Comparison of ENCODE assay signal across 10 mouse cellular contexts in genomic region chr9:115942989-115943388, GRCm38 (mm10). TPM values are rescaled to one million over a fixed set of nuclear protein-coding genes. Genes with fewer than 3 reads are reported as not detected.
A peak's percentile ranks its signal among the peaks of the same experiment; 100 is the strongest.
DNase-seq lines count a peak whose midpoint lies in the region; ATAC-seq and TF ChIP-seq lines count a peak whose summit lies in the region.
"Had no signal": no experiment of that assay in that cellular context is flagged by ENCODE, and none has a peak within 500 bp of the region (broad histone marks: within the 10 kb centered on the region; RNA-seq: fewer than 3 reads in every experiment).

No protein-coding gene starts in this region.

- H3K27ac ChIP-seq in embryonic facial prominence, embryonic 14.5 days (replicated peaks; ENCODE audit: low read depth, low read length), result no peak overlapping the region
- no peak overlapping the region for H3K27ac ChIP-seq in neural tube, embryonic 11.5 days (ENCODE audit: low read depth, low read length)
- no peak overlapping the region for H3K27ac ChIP-seq in liver, embryonic 12.5 days
- no peak overlapping the region for H3K27ac ChIP-seq in kidney, adult 2 months (ENCODE audit: insufficient read depth, low read depth, low read length)
- H3K27ac ChIP-seq: heart, embryonic 13.5 days; stomach, postnatal 0 days had no signal

- DNase-seq in brain, embryonic 18.5 days (ENCODE audit: low read depth, low spot score), result peak; percentile 26
- peak; percentile 31 for DNase-seq in embryonic facial prominence, embryonic 14.5 days (ENCODE audit: low spot score)
- peak; percentile 47 to 50 for DNase-seq in layer of hippocampus, postnatal 14 days (ENCODE audit: low spot score in 2 of 2)
- DNase-seq in neural tube, embryonic 11.5 days (ENCODE audit: low spot score), result peak; percentile 15
- no peak for DNase-seq in kidney, adult 2 months
- DNase-seq in testis, postnatal 14 days (ENCODE audit: low spot score), result no peak
- no peak for DNase-seq in Muller cell, postnatal 12 days (ENCODE audit: inconsistent ontology term)

- H3K4me1 ChIP-seq in embryonic facial prominence, embryonic 14.5 days (ENCODE audit: control insufficient read depth, insufficient read depth, low read length), result peaks cover 9% of the 10 kb centered on the region; the same call in 1 of the 2 replicates
- peaks cover 9% of the 10 kb centered on the region for H3K4me1 ChIP-seq in neural tube, embryonic 11.5 days (ENCODE audit: control insufficient read depth, insufficient read depth, low read length)
- H3K4me1 ChIP-seq in liver, embryonic 12.5 days, result no peaks in the 10 kb centered on the region
- no peaks in the 10 kb centered on the region for H3K4me1 ChIP-seq in kidney, adult 2 months (ENCODE audit: control insufficient read depth, insufficient read depth, low read length)

- no peak for TF ChIP-seq CTCF in kidney, adult 2 months (conservative IDR thresholded peaks at IDR 0.05; ENCODE audit: insufficient read depth, insufficient read length, low read depth, low read length)

- no peak for TF ChIP-seq POLR2A in kidney, adult 2 months (IDR thresholded peaks at IDR 0.05; ENCODE audit: low read depth, low read length)

- no peak overlapping the region for H3K9ac ChIP-seq in embryonic facial prominence, embryonic 14.5 days (ENCODE audit: low read depth, low read length)
- no peak overlapping the region for H3K9ac ChIP-seq in neural tube, embryonic 11.5 days (ENCODE audit: low read length)
- no peak overlapping the region for H3K9ac ChIP-seq in liver, embryonic 12.5 days
- H3K9ac ChIP-seq: heart, embryonic 13.5 days had no signal

- no peaks in the 10 kb centered on the region for H3K36me3 ChIP-seq in embryonic facial prominence, embryonic 14.5 days (ENCODE audit: control insufficient read depth, insufficient read depth, low read length)
- H3K36me3 ChIP-seq in neural tube, embryonic 11.5 days (ENCODE audit: control insufficient read depth, insufficient read depth, low read length), result no peaks in the 10 kb centered on the region
- no peaks in the 10 kb centered on the region for H3K36me3 ChIP-seq in liver, embryonic 12.5 days
- no peaks in the 10 kb centered on the region for H3K36me3 ChIP-seq in kidney, adult 2 months (ENCODE audit: control insufficient read depth, insufficient read depth, low read length)
- H3K36me3 ChIP-seq: heart, embryonic 13.5 days had no signal

- H3K27me3 ChIP-seq in embryonic facial prominence, embryonic 14.5 days (replicated peaks; ENCODE audit: control insufficient read depth, insufficient read depth, low read length), result no peaks in the 10 kb centered on the region
- H3K27me3 ChIP-seq in neural tube, embryonic 11.5 days (ENCODE audit: control insufficient read depth, insufficient read depth, low read length), result no peaks in the 10 kb centered on the region
- no peaks in the 10 kb centered on the region for H3K27me3 ChIP-seq in liver, embryonic 12.5 days (replicated peaks)
- H3K27me3 ChIP-seq in kidney, adult 2 months (replicated peaks; ENCODE audit: control insufficient read depth, insufficient read depth, low read length), result no peaks in the 10 kb centered on the region
- H3K27me3 ChIP-seq: heart, embryonic 13.5 days had no signal

- 33% methylated on average over 7 of the region's 7 CpGs for WGBS in embryonic facial prominence, embryonic 14.5 days
- 23% methylated on average over 7 of the region's 7 CpGs for WGBS in neural tube, embryonic 11.5 days
- 27% methylated on average over 7 of the region's 7 CpGs for WGBS in liver, embryonic 12.5 days (ENCODE audit: insufficient replicate concordance)
- WGBS in kidney, adult 2 months, result 47% methylated on average over 7 of the region's 7 CpGs

- H3K4me3 ChIP-seq in embryonic facial prominence, embryonic 14.5 days (ENCODE audit: low read depth, low read length), result no peak overlapping the region
- H3K4me3 ChIP-seq in neural tube, embryonic 11.5 days (ENCODE audit: low read depth, low read length), result no peak overlapping the region
- H3K4me3 ChIP-seq in liver, embryonic 12.5 days, result no peak overlapping the region
- no peak overlapping the region for H3K4me3 ChIP-seq in kidney, adult 2 months (ENCODE audit: insufficient read depth, low read depth, low read length)
- H3K4me3 ChIP-seq: heart, embryonic 13.5 days had no signal

- H3K9me3 ChIP-seq in embryonic facial prominence, embryonic 14.5 days (ENCODE audit: control insufficient read depth, low read length), result no peaks in the 10 kb centered on the region
- no peaks in the 10 kb centered on the region for H3K9me3 ChIP-seq in neural tube, embryonic 11.5 days (ENCODE audit: control insufficient read depth, low read length)
- H3K9me3 ChIP-seq in liver, embryonic 12.5 days (replicated peaks), result no peaks in the 10 kb centered on the region; the same call in 1 of the 2 replicates
- H3K9me3 ChIP-seq: heart, embryonic 13.5 days had no signal

- no peak overlapping the region for H3K4me2 ChIP-seq in embryonic facial prominence, embryonic 14.5 days (ENCODE audit: low read depth, low read length)
- H3K4me2 ChIP-seq in neural tube, embryonic 11.5 days (ENCODE audit: low read depth), result no peak overlapping the region
- no peak overlapping the region for H3K4me2 ChIP-seq in liver, embryonic 12.5 days
- H3K4me2 ChIP-seq: heart, embryonic 13.5 days had no signal

- ATAC-seq in embryonic facial prominence, embryonic 14.5 days (ENCODE audit: low read depth), result no peak
- 0 out of 2 replicates have a peak, but pooled peaks have one; percentile 24 for ATAC-seq in neural tube, embryonic 11.5 days (ENCODE audit: insufficient read depth, low FRiP score, low TSS enrichment)
- ATAC-seq in liver, embryonic 12.5 days, result no peak

RNA-seq across cellular contexts. Expression of gene Gadl1, which starts 33.7 kb away (rescaled TPM):
- 1.8 and 2.5 TPM in 2 replicates for polyA plus RNA-seq in embryonic facial prominence, embryonic 14.5 days (2014; fragmentation: Nextera tagmentation; extraction: Ambion mirVana)
- total RNA-seq in layer of hippocampus, postnatal 14 days (2021), result under 1 TPM; 0.09 to 0.41 TPM
- 0.32 and 0.59 TPM in 2 replicates for polyA plus RNA-seq in neural tube, embryonic 11.5 days (2014; fragmentation: Nextera tagmentation; extraction: Ambion mirVana)
- 0.25 and 0.38 TPM in 2 replicates for polyA plus RNA-seq in liver, embryonic 12.5 days (2016; fragmentation: Nextera tagmentation; extraction: Ambion mirVana)
- polyA plus RNA-seq in kidney, adult 2 months (2012; rRNA removed), result not detected in 2 replicates

Comparison
In these comparisons a context has a peak if more than half of its experiments do, and no peak if none do; other contexts are left out.
1. DNase-seq: peak in brain, embryonic 18.5 days (single experiment), embryonic facial prominence, embryonic 14.5 days (single experiment), layer of hippocampus, postnatal 14 days (2 of 2) and neural tube, embryonic 11.5 days (single experiment); none in kidney, adult 2 months (single experiment), testis, postnatal 14 days (single experiment) and Muller cell, postnatal 12 days (single experiment).